Mouse (Mus musculus) hindbrain, embryonic 13.5 days (tissue): Measurements from ENCODE around the gene Tmem98. TPM values are rescaled to one million over a fixed set of nuclear protein-coding genes. Genes with fewer than 3 reads are reported as not detected.

Source experiments
- ATAC-seq: fragments of 200-750 bp; cut with Nextera tagmentation; 2 replicates; pipeline ENCODE4 v1.8.0; 2017; ENCODE audit warnings: moderate TSS enrichment; ENCODE audit not compliant: low FRiP score
- H3K27ac ChIP-seq: fragments of 300-500 bp; sonication (generic); 2 replicates; pipeline ENCODE4 v1.5.1; 2015; ENCODE audit warnings: inconsistent platforms, mild to moderate bottlenecking, moderate library complexity
- H3K27me3 ChIP-seq: fragments of 300-500 bp; sonication (generic); 2 replicates; pipeline ENCODE4 v1.6.1; 2015; ENCODE audit warnings: mild to moderate bottlenecking, inconsistent platforms
- H3K36me3 ChIP-seq: fragments of 300-500 bp; sonication (generic); 2 replicates; pipeline ENCODE4 v1.6.1; 2015; ENCODE audit warnings: mild to moderate bottlenecking, inconsistent platforms
- H3K4me1 ChIP-seq: fragments of 300-500 bp; sonication (generic); replicated peaks from 2 replicates; pipeline ENCODE4 v1.6.1; 2015; ENCODE audit warnings: inconsistent platforms
- H3K4me2 ChIP-seq: fragments of 300-500 bp; sonication (generic); 2 replicates; pipeline ENCODE4 v1.6.1; 2015; ENCODE audit warnings: inconsistent platforms, mild to moderate bottlenecking, moderate library complexity
- H3K4me3 ChIP-seq: fragments of 300-500 bp; sonication (generic); 2 replicates; pipeline ENCODE4 v1.5.1; 2015; ENCODE audit warnings: mild to moderate bottlenecking, inconsistent platforms
- H3K9ac ChIP-seq: fragments of 300-500 bp; sonication (generic); 2 replicates; pipeline ENCODE4 v1.6.1; 2015; ENCODE audit warnings: mild to moderate bottlenecking, inconsistent platforms
- H3K9me3 ChIP-seq: fragments of 300-500 bp; sonication (generic); 2 replicates; pipeline ENCODE4 v1.6.1; 2016; ENCODE audit warnings: inconsistent platforms
- WGBS: fragments of 180-500 bp; shearing (Covaris S2); methylation state at CpG from one replicate; pipeline ENCODE4 v1.1.7; 2015; 5-methylcytosine and 5-hydroxymethylcytosine counted together
- polyA plus RNA-seq: library from polyadenylated mRNA; unstranded; fragments of >200 nt; fragmentation: Nextera tagmentation; extraction: Ambion mirVana; gene quantifications from 2 replicates; pipeline ENCODE4 v1.2.1, GENCODE M21; 2015

Tmem98 gene
- polyA plus RNA-seq, 1 experiment from 2014 or later = 32.7 TPM

- Histone ChIP-seq H3K27ac (no peak overlapping the region), H3K9ac (no peak overlapping the region), H3K4me1 (no peaks in the 10 kb centered on the region), H3K27me3 (no peaks in the 10 kb centered on the region), H3K4me2 (no peak overlapping the region), H3K4me3 (no peak overlapping the region), H3K9me3 (no peaks in the 10 kb centered on the region), H3K36me3 (no peaks in the 10 kb centered on the region)
- WGBS = 85% methylated on average over 8 of the region's 8 CpGs
- ATAC-seq = no peak
These were observed 14.5 kb upstream of the Tmem98 start for GRCm38 (mm10) chr11:80795431-80795830.

GRCm38 (mm10) chr11:80799979-80800378, 10.0 kb upstream of the Tmem98 start:
- Histone ChIP-seq H3K9ac (no peak overlapping the region), H3K27me3 (no peaks in the 10 kb centered on the region), H3K4me1 (no peaks in the 10 kb centered on the region), H3K4me2 (no peak overlapping the region), H3K27ac (no peak overlapping the region), H3K36me3 (no peaks in the 10 kb centered on the region), H3K4me3 (no peak overlapping the region), H3K9me3 (no peaks in the 10 kb centered on the region)
- WGBS = 48% methylated on average over 3 of the region's 3 CpGs
- no peak for ATAC-seq

GRCm38 (mm10) chr11:80802706-80803105, 7.3 kb upstream of the Tmem98 start:
- Histone ChIP-seq H3K27me3 (no peaks in the 10 kb centered on the region), H3K4me2 (no peak overlapping the region), H3K4me3 (no peak overlapping the region), H3K27ac (no peak overlapping the region), H3K9ac (no peak overlapping the region), H3K9me3 (no peaks in the 10 kb centered on the region), H3K4me1 (no peaks in the 10 kb centered on the region), H3K36me3 (no peaks in the 10 kb centered on the region)
- 69% methylated on average over 3 of the region's 3 CpGs for WGBS
- ATAC-seq = no peak

GRCm38 (mm10) chr11:80808551-80809070, 1.4 kb upstream of the Tmem98 start:
- H3K9ac ChIP-seq = no peak overlapping the region
- no peaks in the 10 kb centered on the region for H3K9me3 ChIP-seq
- H3K4me2 ChIP-seq = no peak overlapping the region
- H3K36me3 ChIP-seq = peaks cover 3% of the 10 kb centered on the region; the same call in 1 of the 2 replicates
- WGBS = 83% methylated on average over 6 of the region's 6 CpGs
- no peak overlapping the region for H3K4me3 ChIP-seq
- no peak for ATAC-seq
- peaks cover 17% of the 10 kb centered on the region for H3K4me1 ChIP-seq
- H3K27ac ChIP-seq = no peak overlapping the region
- no peaks in the 10 kb centered on the region for H3K27me3 ChIP-seq

- H3K9me3 ChIP-seq = no peaks in the 10 kb centered on the region
- H3K4me2 ChIP-seq = peak overlapping the region; percentile 88
- H3K9ac ChIP-seq = peak overlapping the region; percentile 83
- no peaks in the 10 kb centered on the region for H3K27me3 ChIP-seq
- no peak overlapping the region for H3K27ac ChIP-seq
- no peak for ATAC-seq
- H3K4me3 ChIP-seq = peak overlapping the region; percentile 52
- H3K36me3 ChIP-seq = peaks cover 3% of the 10 kb centered on the region; the same call in 1 of the 2 replicates
- 33% methylated on average over 5 of the region's 6 CpGs for WGBS
- H3K4me1 ChIP-seq = peaks cover 17% of the 10 kb centered on the region
These were observed 346 bp upstream of the Tmem98 start for GRCm38 (mm10) chr11:80809666-80809992.

- H3K4me2 ChIP-seq = peak overlapping the region; percentile 88
- H3K27ac ChIP-seq = no peak overlapping the region
- 18% methylated on average over 5 of the region's 5 CpGs for WGBS
- no peaks in the 10 kb centered on the region for H3K9me3 ChIP-seq
- H3K4me3 ChIP-seq = peak overlapping the region; percentile 52
- no peak for ATAC-seq
- H3K4me1 ChIP-seq = peaks cover 17% of the 10 kb centered on the region
- H3K27me3 ChIP-seq = no peaks in the 10 kb centered on the region
- H3K36me3 ChIP-seq = peaks cover 10% of the 10 kb centered on the region; the same call in 1 of the 2 replicates
- peak overlapping the region; percentile 83 for H3K9ac ChIP-seq
These were observed 1.2 kb downstream of the Tmem98 start for GRCm38 (mm10) chr11:80811156-80811555.

- Histone ChIP-seq H3K4me3 (no peak overlapping the region), H3K27ac (no peak overlapping the region), H3K36me3 (peaks cover 10% of the 10 kb centered on the region; the same call in 1 of the 2 replicates), H3K27me3 (no peaks in the 10 kb centered on the region), H3K4me1 (peaks cover 23% of the 10 kb centered on the region), H3K9me3 (no peaks in the 10 kb centered on the region), H3K9ac (no peak overlapping the region), H3K4me2 (no peak overlapping the region)
- no peak for ATAC-seq
- 86% methylated on average over 7 of the region's 7 CpGs for WGBS
These were observed 5.4 kb downstream of the Tmem98 start for GRCm38 (mm10) chr11:80815354-80815753.

- ATAC-seq = 0 out of 2 replicates have a peak, but pooled peaks have one; percentile 10
- 49% methylated on average over 11 of the region's 11 CpGs for WGBS
- Histone ChIP-seq H3K27me3 (no peaks in the 10 kb centered on the region), H3K36me3 (peaks cover 13% of the 10 kb centered on the region; the same call in 1 of the 2 replicates), H3K4me2 (no peak overlapping the region), H3K27ac (no peak overlapping the region), H3K9ac (no peak overlapping the region), H3K9me3 (no peaks in the 10 kb centered on the region), H3K4me1 (peaks cover 11% of the 10 kb centered on the region), H3K4me3 (no peak overlapping the region)
These were observed 8.2 kb downstream of the Tmem98 start for GRCm38 (mm10) chr11:80818060-80818697.

- Histone ChIP-seq H3K9ac (no peak overlapping the region), H3K27ac (no peak overlapping the region), H3K9me3 (no peaks in the 10 kb centered on the region), H3K36me3 (peaks cover 10% of the 10 kb centered on the region; the same call in 1 of the 2 replicates), H3K4me2 (no peak overlapping the region), H3K4me1 (peaks cover 11% of the 10 kb centered on the region), H3K4me3 (no peak overlapping the region), H3K27me3 (no peaks in the 10 kb centered on the region)
- ATAC-seq = no peak
- 95% methylated on average over 3 of the region's 3 CpGs for WGBS
These were observed 10.1 kb downstream of the Tmem98 start for GRCm38 (mm10) chr11:80820085-80820484.

GRCm38 (mm10) chr11:80821296-80821695, 11.3 kb downstream of the Tmem98 start:
- 67% methylated on average over 14 of the region's 14 CpGs for WGBS
- Histone ChIP-seq H3K4me2 (no peak overlapping the region), H3K4me3 (no peak overlapping the region), H3K9ac (no peak overlapping the region), H3K4me1 (peaks cover 11% of the 10 kb centered on the region), H3K9me3 (no peaks in the 10 kb centered on the region), H3K27ac (0 out of 2 replicates have a peak overlapping the region, but pooled peaks have one; percentile 2), H3K27me3 (no peaks in the 10 kb centered on the region), H3K36me3 (0 out of 2 replicates have a peak, but pooled peaks cover 3% of the 10 kb centered on the region)
- no peak for ATAC-seq

- Histone ChIP-seq H3K36me3 (0 out of 2 replicates have a peak, but pooled peaks cover 3% of the 10 kb centered on the region), H3K9me3 (no peaks in the 10 kb centered on the region), H3K4me1 (peaks cover 11% of the 10 kb centered on the region), H3K27ac (no peak overlapping the region), H3K4me2 (no peak overlapping the region), H3K27me3 (no peaks in the 10 kb centered on the region), H3K9ac (no peak overlapping the region), H3K4me3 (no peak overlapping the region)
- 92% methylated on average over 9 of the region's 9 CpGs for WGBS
- ATAC-seq = no peak
These were observed 11.8 kb downstream of the Tmem98 start for GRCm38 (mm10) chr11:80821794-80822193.

- H3K4me1 ChIP-seq = peaks cover 12% of the 10 kb centered on the region
- no peak overlapping the region for H3K27ac ChIP-seq
- H3K9me3 ChIP-seq = no peaks in the 10 kb centered on the region
- H3K4me3 ChIP-seq = no peak overlapping the region
- no peaks in the 10 kb centered on the region for H3K36me3 ChIP-seq
- ATAC-seq = no peak
- no peak overlapping the region for H3K4me2 ChIP-seq
- no peak overlapping the region for H3K9ac ChIP-seq
- H3K27me3 ChIP-seq = no peaks in the 10 kb centered on the region
- WGBS = 74% methylated on average over 2 of the region's 2 CpGs
These were observed 25.4 kb downstream of the Tmem98 start for GRCm38 (mm10) chr11:80835395-80835794.

- Histone ChIP-seq H3K4me1 (peaks cover 12% of the 10 kb centered on the region), H3K9me3 (no peaks in the 10 kb centered on the region), H3K27me3 (no peaks in the 10 kb centered on the region), H3K9ac (no peak overlapping the region), H3K36me3 (no peaks in the 10 kb centered on the region), H3K27ac (no peak overlapping the region), H3K4me3 (no peak overlapping the region), H3K4me2 (no peak overlapping the region)
- 75% methylated on average over 4 of the region's 4 CpGs for WGBS
- no peak for ATAC-seq
These were observed 25.9 kb downstream of the Tmem98 start for GRCm38 (mm10) chr11:80835841-80836240.
